Mouse (Mus musculus): ENCODE measurements around the gene Ankrd13a. TPM values are rescaled to one million over a fixed set of nuclear protein-coding genes. Genes with fewer than 3 reads are reported as not detected.

Gene Ankrd13a
- total and polyA plus RNA-seq, 2 experiments from 2014 or later: 23.8 to 42.8 TPM

DNA sequence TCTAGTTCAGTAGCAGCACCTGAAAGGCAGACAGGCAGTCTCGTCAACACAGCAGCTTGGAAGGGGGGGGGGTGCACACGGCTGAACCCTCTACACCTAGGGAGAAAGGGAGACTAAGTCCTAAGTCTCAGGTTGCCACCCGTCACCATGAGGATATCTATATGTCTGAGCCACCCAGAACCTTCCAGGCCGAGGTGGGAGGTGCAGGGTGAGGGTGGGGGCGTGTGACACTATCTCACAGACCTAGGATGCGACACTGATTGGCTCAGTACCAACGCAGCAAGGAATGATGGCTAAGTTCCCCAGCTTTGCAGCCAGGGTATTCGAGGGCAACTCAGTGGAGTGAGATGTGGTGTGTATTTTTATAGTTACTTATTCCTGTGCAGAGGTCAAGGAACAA lies 33.9 kb downstream of the Ankrd13a start:
- no peak for TF ChIP-seq CTCF (IDR thresholded peaks at IDR 0.05; ENCODE audit: low read depth)
- TF ChIP-seq EP300 (IDR thresholded peaks at IDR 0.05; ENCODE audit: low read depth): no peak
- no peak for ATAC-seq (ENCODE audit: insufficient read depth, low read depth)
- WGBS: 75% methylated on average over 8 of the region's 8 CpGs
- Histone ChIP-seq H3K4me3 (ENCODE audit: low read depth, low read length) (no peak overlapping the region), H3K36me3 (replicated peaks; ENCODE audit: control insufficient read depth, insufficient read depth, low read length) (peaks cover 18% of the 10 kb centered on the region), H3K4me1 (ENCODE audit: control insufficient read depth, insufficient read depth) (peaks cover 25% of the 10 kb centered on the region), H3K9me3 (replicated peaks; ENCODE audit: control insufficient read depth, low read length) (no peaks in the 10 kb centered on the region), H3K4me2 (ENCODE audit: low read depth, low read length) (no peak overlapping the region), H3K27ac (ENCODE audit: low read depth) (no peak overlapping the region), H3K9ac (replicated peaks; ENCODE audit: low read depth, low read length) (no peak overlapping the region), H3K27me3 (ENCODE audit: control insufficient read depth, insufficient read depth, low read length) (no peaks in the 10 kb centered on the region)
- no peak for DNase-seq (ENCODE audit: low spot score)

GRCm38 (mm10) chr5:114809181-114809756 lies 34.8 kb downstream of the Ankrd13a start:
- no peak overlapping the region for H3K4me2 ChIP-seq (ENCODE audit: low read depth, low read length)
- ATAC-seq (ENCODE audit: insufficient read depth, low read depth) (no peak), DNase-seq (ENCODE audit: low spot score) (no peak)
- TF ChIP-seq CTCF (IDR thresholded peaks at IDR 0.05; ENCODE audit: low read depth): no peak
- no peak for TF ChIP-seq EP300 (IDR thresholded peaks at IDR 0.05; ENCODE audit: low read depth)
- no peak overlapping the region for H3K9ac ChIP-seq (replicated peaks; ENCODE audit: low read depth, low read length)
- H3K27me3 ChIP-seq (ENCODE audit: control insufficient read depth, insufficient read depth, low read length): no peaks in the 10 kb centered on the region
- H3K4me3 ChIP-seq (ENCODE audit: low read depth, low read length): no peak overlapping the region
- no peaks in the 10 kb centered on the region for H3K9me3 ChIP-seq (replicated peaks; ENCODE audit: control insufficient read depth, low read length)
- H3K36me3 ChIP-seq (replicated peaks; ENCODE audit: control insufficient read depth, insufficient read depth, low read length): peaks cover 9% of the 10 kb centered on the region; the same call in 1 of the 2 replicates
- peaks cover 25% of the 10 kb centered on the region for H3K4me1 ChIP-seq (ENCODE audit: control insufficient read depth, insufficient read depth)
- H3K27ac ChIP-seq (ENCODE audit: low read depth): no peak overlapping the region
- 80% methylated on average over 10 of the region's 10 CpGs for WGBS

DNA sequence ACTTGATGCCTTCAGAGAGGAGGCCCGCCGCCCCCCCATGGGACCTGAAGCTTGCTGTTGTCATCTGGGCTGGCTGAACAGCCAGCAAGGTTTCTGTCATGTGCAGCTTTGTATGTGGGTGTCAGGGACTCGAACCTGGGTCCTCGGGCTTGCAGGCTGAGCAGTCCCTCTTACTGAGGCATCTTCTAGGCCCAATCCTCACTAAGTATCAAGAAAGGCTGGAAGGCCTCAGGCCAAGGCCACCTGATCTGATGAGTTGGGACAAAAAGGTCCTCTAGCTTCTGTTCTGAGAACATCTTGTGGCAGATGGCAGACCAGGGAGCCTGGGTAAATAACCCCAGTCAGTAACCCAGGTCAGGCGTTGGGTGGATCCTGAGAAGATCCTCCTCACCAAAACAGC lies 35.3 kb downstream of the Ankrd13a start:
- Histone ChIP-seq H3K9ac (replicated peaks; ENCODE audit: low read depth, low read length) (no peak overlapping the region), H3K9me3 (replicated peaks; ENCODE audit: control insufficient read depth, low read length) (no peaks in the 10 kb centered on the region), H3K27ac (ENCODE audit: low read depth) (no peak overlapping the region), H3K4me3 (ENCODE audit: low read depth, low read length) (no peak overlapping the region), H3K4me2 (ENCODE audit: low read depth, low read length) (no peak overlapping the region), H3K4me1 (ENCODE audit: control insufficient read depth, insufficient read depth) (peaks cover 25% of the 10 kb centered on the region), H3K36me3 (replicated peaks; ENCODE audit: control insufficient read depth, insufficient read depth, low read length) (0 out of 2 replicates have a peak, but pooled peaks cover 4% of the 10 kb centered on the region), H3K27me3 (ENCODE audit: control insufficient read depth, insufficient read depth, low read length) (no peaks in the 10 kb centered on the region)
- TF ChIP-seq CTCF (IDR thresholded peaks at IDR 0.05; ENCODE audit: low read depth) (no peak), EP300 (IDR thresholded peaks at IDR 0.05; ENCODE audit: low read depth) (no peak)
- DNase-seq (ENCODE audit: low spot score) (no peak), ATAC-seq (ENCODE audit: insufficient read depth, low read depth) (no peak)
- 90% methylated on average over 5 of the region's 5 CpGs for WGBS

GRCm38 (mm10) chr5:114813525-114814181 lies 39.2 kb downstream of the Ankrd13a start:
- TF ChIP-seq CTCF (IDR thresholded peaks at IDR 0.05; ENCODE audit: low read depth): no peak
- no peak for TF ChIP-seq EP300 (IDR thresholded peaks at IDR 0.05; ENCODE audit: low read depth)
- under 1% methylated on average over 50 of the region's 50 CpGs for WGBS
- H3K9me3 ChIP-seq (replicated peaks; ENCODE audit: control insufficient read depth, low read length): peaks cover 5% of the 10 kb centered on the region; the same call in 1 of the 2 replicates
- 0 out of 2 replicates have a peak, but pooled peaks cover 4% of the 10 kb centered on the region for H3K36me3 ChIP-seq (replicated peaks; ENCODE audit: control insufficient read depth, insufficient read depth, low read length)
- H3K4me3 ChIP-seq (ENCODE audit: low read depth, low read length): peak overlapping the region; percentile 85
- H3K9ac ChIP-seq (replicated peaks; ENCODE audit: low read depth, low read length): peak overlapping the region; percentile 73
- no peaks in the 10 kb centered on the region for H3K27me3 ChIP-seq (ENCODE audit: control insufficient read depth, insufficient read depth, low read length)
- peak overlapping the region; percentile 72 for H3K4me2 ChIP-seq (ENCODE audit: low read depth, low read length)
- ATAC-seq (ENCODE audit: insufficient read depth, low read depth): peak; percentile 96
- peak; percentile 81 for DNase-seq (ENCODE audit: low spot score)
- peaks cover 3% of the 10 kb centered on the region; the same call in 1 of the 2 replicates for H3K4me1 ChIP-seq (ENCODE audit: control insufficient read depth, insufficient read depth)
- peak overlapping the region; percentile 81 for H3K27ac ChIP-seq (ENCODE audit: low read depth)

- H3K9me3 ChIP-seq (replicated peaks; ENCODE audit: control insufficient read depth, low read length): peaks cover 8% of the 10 kb centered on the region; the same call in 1 of the 2 replicates
- 0 out of 2 replicates have a peak, but pooled peaks cover 3% of the 10 kb centered on the region for H3K36me3 ChIP-seq (replicated peaks; ENCODE audit: control insufficient read depth, insufficient read depth, low read length)
- TF ChIP-seq EP300 (IDR thresholded peaks at IDR 0.05; ENCODE audit: low read depth): no peak
- no peak for TF ChIP-seq CTCF (IDR thresholded peaks at IDR 0.05; ENCODE audit: low read depth)
- ATAC-seq (ENCODE audit: insufficient read depth, low read depth): no peak
- no peak overlapping the region for H3K4me3 ChIP-seq (ENCODE audit: low read depth, low read length)
- H3K27me3 ChIP-seq (ENCODE audit: control insufficient read depth, insufficient read depth, low read length): no peaks in the 10 kb centered on the region
- WGBS: 78% methylated on average over 6 of the region's 6 CpGs
- peaks cover 3% of the 10 kb centered on the region; the same call in 1 of the 2 replicates for H3K4me1 ChIP-seq (ENCODE audit: control insufficient read depth, insufficient read depth)
- H3K9ac ChIP-seq (replicated peaks; ENCODE audit: low read depth, low read length): no peak overlapping the region
- H3K27ac ChIP-seq (ENCODE audit: low read depth): no peak overlapping the region
- no peak for DNase-seq (ENCODE audit: low spot score)
- no peak overlapping the region for H3K4me2 ChIP-seq (ENCODE audit: low read depth, low read length)
Measured at GRCm38 (mm10) chr5:114816599-114816998, 42.1 kb downstream of the Ankrd13a start.

Measured in heart, postnatal 0 days (tissue).